Mouse (Mus musculus) pancreas, adult 10 weeks (tissue): ENCODE measurements around the gene Fam19a5. TPM values are rescaled to one million over a fixed set of nuclear protein-coding genes. Genes with fewer than 3 reads are reported as not detected.

Experiments
- polyA plus RNA-seq: library from polyadenylated mRNA; stranded (reverse); fragments of 350-450 nt; fragmentation: Illumina TruSeq; extraction: RNeasy Lipid Tissue Mini Kit (QIAGEN cat#74804); gene quantifications from one replicate; pipeline ENCODE4 v1.2.3, GENCODE M21; 2015; ENCODE audit warnings: low read depth, low replicate concordance; ENCODE audit not compliant: insufficient read depth

Gene Fam19a5
- 1.6 TPM for polyA plus RNA-seq

DNA sequence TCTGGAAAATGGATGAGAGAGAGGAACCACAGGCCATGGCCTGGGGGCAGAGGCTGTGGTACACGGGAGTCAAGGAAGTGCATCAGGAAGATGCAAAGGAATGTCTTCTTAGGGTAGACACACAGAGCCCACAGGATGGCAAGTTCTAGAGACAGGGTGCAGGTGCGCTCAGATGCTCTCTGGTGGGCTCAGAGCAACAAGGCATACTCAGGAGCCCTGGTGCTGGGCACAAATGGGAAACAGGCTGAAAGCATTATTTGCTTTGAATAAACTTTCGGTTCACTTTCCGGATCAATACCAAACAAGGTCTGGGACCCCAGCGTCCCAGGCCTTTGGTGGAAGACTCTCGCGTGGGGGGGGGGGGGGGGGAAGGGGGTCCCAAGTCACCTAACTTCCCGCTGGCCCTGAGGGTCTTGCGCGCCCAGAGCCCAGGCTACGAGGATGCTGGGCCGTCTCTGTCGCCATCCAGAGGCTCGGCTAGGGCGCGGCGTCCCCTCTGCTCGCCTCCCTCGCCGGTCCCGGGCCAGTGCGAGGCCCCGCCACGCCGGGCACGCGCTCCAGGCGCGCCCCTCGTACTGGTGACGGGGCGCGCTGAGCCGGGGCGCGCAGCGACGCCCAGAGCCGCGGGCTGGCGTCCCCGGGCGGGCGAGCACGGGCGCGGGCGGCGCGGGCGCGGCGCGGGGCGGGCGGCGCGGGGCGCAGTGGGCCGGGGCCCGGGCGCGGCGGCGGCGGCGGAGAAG is at the start of gene Fam19a5:
Fam19a5 (plus strand) TSS at position 701 of the 740 bp plus-strand sequence.

